Mouse (Mus musculus): ENCODE results near the gene Gtf2f2. TPM values are rescaled to one million over a fixed set of nuclear protein-coding genes. Genes with fewer than 3 reads are reported as not detected.

Gene Gtf2f2
- polyA plus RNA-seq, 1 experiment from 2014 or later, result 29.8 TPM

GRCm38 (mm10) chr14:76032671-76033136 is 22.0 kb upstream of the Gtf2f2 start:
- Histone ChIP-seq H3K9ac (ENCODE audit: low read depth, low read length) (0 out of 2 replicates have a peak overlapping the region, but pooled peaks have one; percentile 21), H3K9me3 (ENCODE audit: control insufficient read depth, low read length) (no peaks in the 10 kb centered on the region), H3K27me3 (replicated peaks; ENCODE audit: control insufficient read depth, insufficient read depth, low read length) (no peaks in the 10 kb centered on the region), H3K4me3 (ENCODE audit: low read depth, low read length) (no peak overlapping the region), H3K27ac (replicated peaks; ENCODE audit: low read depth, low read length) (peak overlapping the region; percentile 28; the same call in 1 of the 2 replicates), H3K36me3 (ENCODE audit: control insufficient read depth, insufficient read depth, low read length) (no peaks in the 10 kb centered on the region), H3K4me1 (ENCODE audit: control insufficient read depth, insufficient read depth, low read length) (peaks cover 10% of the 10 kb centered on the region), H3K4me2 (ENCODE audit: low read depth, low read length) (peak overlapping the region; percentile 20; the same call in 1 of the 2 replicates)
- 41% methylated on average over 7 of the region's 7 CpGs for WGBS
- peak; percentile 41; the same call in 1 of the 2 replicates for ATAC-seq (ENCODE audit: low read depth)
- no peak for DNase-seq (ENCODE audit: low spot score)

- Histone ChIP-seq H3K4me2 (ENCODE audit: low read depth, low read length) (peak overlapping the region; percentile 39), H3K27ac (replicated peaks; ENCODE audit: low read depth, low read length) (peak overlapping the region; percentile 65), H3K4me3 (ENCODE audit: low read depth, low read length) (no peak overlapping the region), H3K9me3 (ENCODE audit: control insufficient read depth, low read length) (no peaks in the 10 kb centered on the region), H3K9ac (ENCODE audit: low read depth, low read length) (no peak overlapping the region; the same call in 1 of the 2 replicates), H3K36me3 (ENCODE audit: control insufficient read depth, insufficient read depth, low read length) (no peaks in the 10 kb centered on the region), H3K4me1 (ENCODE audit: control insufficient read depth, insufficient read depth, low read length) (peaks cover 10% of the 10 kb centered on the region), H3K27me3 (replicated peaks; ENCODE audit: control insufficient read depth, insufficient read depth, low read length) (no peaks in the 10 kb centered on the region)
- WGBS, result 36% methylated on average over 11 of the region's 11 CpGs
- ATAC-seq (ENCODE audit: low read depth) (peak; percentile 62; the same call in 1 of the 2 replicates), DNase-seq (ENCODE audit: low spot score) (peak; percentile 86)
Measured at GRCm38 (mm10) chr14:76031117-76031842, 20.6 kb upstream of the Gtf2f2 start.

- 81% methylated on average over 4 of the region's 4 CpGs for WGBS
- H3K27me3 ChIP-seq (replicated peaks; ENCODE audit: control insufficient read depth, insufficient read depth, low read length), result no peaks in the 10 kb centered on the region
- no peak overlapping the region for H3K27ac ChIP-seq (replicated peaks; ENCODE audit: low read depth, low read length)
- no peak overlapping the region for H3K9ac ChIP-seq (ENCODE audit: low read depth, low read length)
- 0 out of 2 replicates have a peak, but pooled peaks cover 3% of the 10 kb centered on the region for H3K9me3 ChIP-seq (ENCODE audit: control insufficient read depth, low read length)
- no peaks in the 10 kb centered on the region for H3K36me3 ChIP-seq (ENCODE audit: control insufficient read depth, insufficient read depth, low read length)
- no peak overlapping the region for H3K4me2 ChIP-seq (ENCODE audit: low read depth, low read length)
- no peak for ATAC-seq (ENCODE audit: low read depth)
- no peak overlapping the region for H3K4me3 ChIP-seq (ENCODE audit: low read depth, low read length)
- H3K4me1 ChIP-seq (ENCODE audit: control insufficient read depth, insufficient read depth, low read length), result no peaks in the 10 kb centered on the region
- no peak for DNase-seq (ENCODE audit: low spot score)
Measured at GRCm38 (mm10) chr14:76024641-76025040, 14.0 kb upstream of the Gtf2f2 start.

- Histone ChIP-seq H3K9ac (ENCODE audit: low read depth, low read length) (no peak overlapping the region), H3K27me3 (replicated peaks; ENCODE audit: control insufficient read depth, insufficient read depth, low read length) (no peaks in the 10 kb centered on the region), H3K4me3 (ENCODE audit: low read depth, low read length) (no peak overlapping the region), H3K4me1 (ENCODE audit: control insufficient read depth, insufficient read depth, low read length) (no peaks in the 10 kb centered on the region), H3K9me3 (ENCODE audit: control insufficient read depth, low read length) (0 out of 2 replicates have a peak, but pooled peaks cover 10% of the 10 kb centered on the region), H3K36me3 (ENCODE audit: control insufficient read depth, insufficient read depth, low read length) (no peaks in the 10 kb centered on the region), H3K27ac (replicated peaks; ENCODE audit: low read depth, low read length) (no peak overlapping the region), H3K4me2 (ENCODE audit: low read depth, low read length) (no peak overlapping the region)
- ATAC-seq (ENCODE audit: low read depth) (no peak), DNase-seq (ENCODE audit: low spot score) (no peak)
- WGBS, result 47% methylated on average over 7 of the region's 7 CpGs
Measured at GRCm38 (mm10) chr14:76020927-76021719, 10.5 kb upstream of the Gtf2f2 start.

- peak; percentile 18; the same call in 1 of the 2 replicates for ATAC-seq (ENCODE audit: low read depth)
- no peak overlapping the region for H3K4me2 ChIP-seq (ENCODE audit: low read depth, low read length)
- no peaks in the 10 kb centered on the region for H3K4me1 ChIP-seq (ENCODE audit: control insufficient read depth, insufficient read depth, low read length)
- DNase-seq (ENCODE audit: low spot score), result peak; percentile 35
- H3K36me3 ChIP-seq (ENCODE audit: control insufficient read depth, insufficient read depth, low read length), result no peaks in the 10 kb centered on the region
- H3K27me3 ChIP-seq (replicated peaks; ENCODE audit: control insufficient read depth, insufficient read depth, low read length), result no peaks in the 10 kb centered on the region
- H3K9ac ChIP-seq (ENCODE audit: low read depth, low read length), result no peak overlapping the region
- H3K27ac ChIP-seq (replicated peaks; ENCODE audit: low read depth, low read length), result no peak overlapping the region
- WGBS, result 69% methylated on average over 5 of the region's 5 CpGs
- no peak overlapping the region for H3K4me3 ChIP-seq (ENCODE audit: low read depth, low read length)
- H3K9me3 ChIP-seq (ENCODE audit: control insufficient read depth, low read length), result 0 out of 2 replicates have a peak, but pooled peaks cover 10% of the 10 kb centered on the region
Measured at GRCm38 (mm10) chr14:76020259-76020785, 9.7 kb upstream of the Gtf2f2 start.

- Histone ChIP-seq H3K27ac (replicated peaks; ENCODE audit: low read depth, low read length) (no peak overlapping the region), H3K4me1 (ENCODE audit: control insufficient read depth, insufficient read depth, low read length) (no peaks in the 10 kb centered on the region), H3K27me3 (replicated peaks; ENCODE audit: control insufficient read depth, insufficient read depth, low read length) (no peaks in the 10 kb centered on the region), H3K4me2 (ENCODE audit: low read depth, low read length) (no peak overlapping the region), H3K36me3 (ENCODE audit: control insufficient read depth, insufficient read depth, low read length) (no peaks in the 10 kb centered on the region), H3K4me3 (ENCODE audit: low read depth, low read length) (no peak overlapping the region), H3K9me3 (ENCODE audit: control insufficient read depth, low read length) (0 out of 2 replicates have a peak, but pooled peaks cover 10% of the 10 kb centered on the region), H3K9ac (ENCODE audit: low read depth, low read length) (no peak overlapping the region)
- no peak for ATAC-seq (ENCODE audit: low read depth)
- DNase-seq (ENCODE audit: low spot score), result no peak
- 77% methylated on average over 10 of the region's 10 CpGs for WGBS
Measured at GRCm38 (mm10) chr14:76017785-76018490, 7.3 kb upstream of the Gtf2f2 start.

- H3K4me1 ChIP-seq (ENCODE audit: control insufficient read depth, insufficient read depth, low read length), result peaks cover 10% of the 10 kb centered on the region; the same call in 1 of the 2 replicates
- no peak for ATAC-seq (ENCODE audit: low read depth)
Measured at GRCm38 (mm10) chr14:76014331-76014730, 3.7 kb upstream of the Gtf2f2 start.

GRCm38 (mm10) chr14:76011062-76011457 is 395 bp upstream of the Gtf2f2 start:
- WGBS, result 26% methylated on average over 7 of the region's 7 CpGs
- H3K4me1 ChIP-seq (ENCODE audit: control insufficient read depth, insufficient read depth, low read length), result peaks cover 15% of the 10 kb centered on the region; the same call in 1 of the 2 replicates
- DNase-seq (ENCODE audit: low spot score) (no peak), ATAC-seq (ENCODE audit: low read depth) (peak; percentile 17)
- H3K27me3 ChIP-seq (replicated peaks; ENCODE audit: control insufficient read depth, insufficient read depth, low read length), result no peaks in the 10 kb centered on the region
- H3K9me3 ChIP-seq (ENCODE audit: control insufficient read depth, low read length), result no peaks in the 10 kb centered on the region
- H3K4me3 ChIP-seq (ENCODE audit: low read depth, low read length), result peak overlapping the region; percentile 94
- H3K27ac ChIP-seq (replicated peaks; ENCODE audit: low read depth, low read length), result no peak overlapping the region
- peak overlapping the region; percentile 88; the same call in 1 of the 2 replicates for H3K9ac ChIP-seq (ENCODE audit: low read depth, low read length)
- peaks cover 10% of the 10 kb centered on the region; the same call in 1 of the 2 replicates for H3K36me3 ChIP-seq (ENCODE audit: control insufficient read depth, insufficient read depth, low read length)
- peak overlapping the region; percentile 80 for H3K4me2 ChIP-seq (ENCODE audit: low read depth, low read length)

More at GRCm38 (mm10) chr14:76014331-76014730, 3.7 kb upstream of the Gtf2f2 start:
- no peak overlapping the region for H3K27ac ChIP-seq (replicated peaks; ENCODE audit: low read depth, low read length)
- H3K36me3 ChIP-seq (ENCODE audit: control insufficient read depth, insufficient read depth, low read length), result no peaks in the 10 kb centered on the region
- no peaks in the 10 kb centered on the region for H3K27me3 ChIP-seq (replicated peaks; ENCODE audit: control insufficient read depth, insufficient read depth, low read length)
- H3K4me2 ChIP-seq (ENCODE audit: low read depth, low read length), result no peak overlapping the region
- H3K4me3 ChIP-seq (ENCODE audit: low read depth, low read length), result no peak overlapping the region
- 51% methylated on average over 2 of the region's 2 CpGs for WGBS
- no peak for DNase-seq (ENCODE audit: low spot score)
- H3K9ac ChIP-seq (ENCODE audit: low read depth, low read length), result no peak overlapping the region
- 0 out of 2 replicates have a peak, but pooled peaks cover 4% of the 10 kb centered on the region for H3K9me3 ChIP-seq (ENCODE audit: control insufficient read depth, low read length)

Data from embryonic facial prominence, embryonic 14.5 days (tissue).